Mouse (Mus musculus) E14TG2a.4 (cell line): ENCODE measurements around the gene Kif5c.

ENCODE experiments used
- CTCF ChIP-seq: conservative IDR thresholded peaks from 2 replicates; pipeline ENCODE4 v1.5.1; 2014; ENCODE audit warnings: low read length
- NANOG ChIP-seq: IDR thresholded peaks from 2 replicates; pipeline ENCODE4 v1.6.1; 2014; ENCODE audit warnings: borderline replicate concordance, low read length, mixed read lengths
- POU5F1 ChIP-seq: IDR thresholded peaks from 2 replicates; pipeline ENCODE4 v1.6.1; 2014; ENCODE audit warnings: low read length, borderline replicate concordance

DNA sequence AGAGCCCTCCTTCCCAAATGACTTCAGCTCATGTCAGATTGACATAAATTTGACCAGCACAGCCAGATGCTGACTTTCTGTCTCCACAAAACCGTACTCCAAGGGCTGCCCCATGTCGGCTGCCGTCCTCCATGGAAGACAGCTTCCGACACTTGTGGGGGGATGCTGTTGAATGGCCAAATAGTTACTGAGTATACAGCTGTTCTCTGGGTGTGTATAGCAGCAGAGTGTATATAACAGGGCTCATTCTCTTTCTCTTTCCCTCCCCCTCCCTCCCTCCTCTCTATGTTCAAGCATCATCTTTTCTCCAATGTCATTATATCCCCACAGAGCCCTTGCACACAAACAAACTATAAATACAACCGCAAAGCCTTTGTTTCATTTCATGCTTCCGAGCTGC is 124.7 kb downstream of the Kif5c start:
- TF ChIP-seq CTCF (no peak), NANOG (no peak), POU5F1 (no peak)
